Mouse (Mus musculus) neural tube, embryonic 13.5 days (tissue): ENCODE results near the gene 4933425L06Rik. TPM values are rescaled to one million over a fixed set of nuclear protein-coding genes. Genes with fewer than 3 reads are reported as not detected.

ENCODE experiments used
- ATAC-seq: fragments of 200-750 bp; cut with Nextera tagmentation; 2 replicates; pipeline ENCODE4 v1.8.0; 2017; ENCODE audit warnings: low read depth, mild to moderate bottlenecking, moderate TSS enrichment, moderate library complexity
- H3K27ac ChIP-seq: fragments of 300-500 bp; sonication (generic); replicated peaks from 2 replicates; pipeline ENCODE4 v1.5.1; 2015; ENCODE audit warnings: moderate library complexity, mild to moderate bottlenecking, inconsistent platforms
- H3K27me3 ChIP-seq: fragments of 300-500 bp; sonication (generic); 2 replicates; pipeline ENCODE4 v1.6.1; 2015; ENCODE audit warnings: mild to moderate bottlenecking, inconsistent platforms
- H3K36me3 ChIP-seq: fragments of 300-500 bp; sonication (generic); 2 replicates; pipeline ENCODE4 v1.6.1; 2015; ENCODE audit warnings: mild to moderate bottlenecking, inconsistent platforms
- H3K4me1 ChIP-seq: fragments of 300-500 bp; sonication (generic); replicated peaks from 2 replicates; pipeline ENCODE4 v1.6.1; 2015; ENCODE audit warnings: inconsistent platforms
- H3K4me2 ChIP-seq: fragments of 300-500 bp; sonication (generic); 2 replicates; pipeline ENCODE4 v1.6.1; 2015; ENCODE audit warnings: inconsistent platforms, mild to moderate bottlenecking, moderate library complexity
- H3K4me3 ChIP-seq: fragments of 300-500 bp; sonication (generic); 2 replicates; pipeline ENCODE4 v1.5.1; 2015; ENCODE audit warnings: mild to moderate bottlenecking, inconsistent platforms
- H3K9ac ChIP-seq: fragments of 300-500 bp; sonication (generic); 2 replicates; pipeline ENCODE4 v1.6.1; 2015; ENCODE audit warnings: moderate library complexity, mild to moderate bottlenecking, inconsistent platforms
- H3K9me3 ChIP-seq: fragments of 300-500 bp; sonication (generic); 2 replicates; pipeline ENCODE4 v1.6.1; 2016; ENCODE audit warnings: inconsistent platforms
- WGBS: fragments of 180-500 bp; shearing (Covaris S2); methylation state at CpG from one replicate; pipeline ENCODE4 v1.1.7; 2015; 5-methylcytosine and 5-hydroxymethylcytosine counted together
- polyA plus RNA-seq: library from polyadenylated mRNA; unstranded; fragments of >200 nt; fragmentation: Nextera tagmentation; extraction: Ambion mirVana; gene quantifications from 2 replicates; pipeline ENCODE4 v1.2.1, GENCODE M21; 2015

The 4933425L06Rik gene
- polyA plus RNA-seq: 0.18 TPM in 1 of 2 replicates, not detected in the other

- no peaks in the 10 kb centered on the region for H3K9me3 ChIP-seq
- H3K4me3 ChIP-seq: no peak within 1 kb of the TSS
- H3K4me1 ChIP-seq: no peaks in the 10 kb centered on the region
- no peak within 1 kb of the TSS for H3K9ac ChIP-seq
- no peak within 1 kb of the TSS for H3K4me2 ChIP-seq
- H3K27ac ChIP-seq: no peak within 1 kb of the TSS
- ATAC-seq: no peak
- no peaks in the 10 kb centered on the region for H3K27me3 ChIP-seq
- WGBS: 93% methylated on average over 10 of the region's 10 CpGs
- no peaks in the 10 kb centered on the region for H3K36me3 ChIP-seq
Measured at GRCm38 (mm10) chr13:105081862-105082261, at the start of gene 4933425L06Rik. TSS of gene 4933425L06Rik (plus strand) at chr13:105082122.

- no peaks in the 10 kb centered on the region for H3K4me1 ChIP-seq
- no peak overlapping the region for H3K9ac ChIP-seq
- 86% methylated on average over 12 of the region's 12 CpGs for WGBS
- H3K27ac ChIP-seq: no peak overlapping the region
- no peaks in the 10 kb centered on the region for H3K9me3 ChIP-seq
- ATAC-seq: no peak
- H3K36me3 ChIP-seq: no peaks in the 10 kb centered on the region
- H3K27me3 ChIP-seq: no peaks in the 10 kb centered on the region
- H3K4me2 ChIP-seq: no peak overlapping the region
- no peak overlapping the region for H3K4me3 ChIP-seq
Measured at GRCm38 (mm10) chr13:105037816-105038215, 44.1 kb upstream of the 4933425L06Rik start.

GRCm38 (mm10) chr13:105038334-105038733 is 43.6 kb upstream of the 4933425L06Rik start:
- Histone ChIP-seq H3K4me2 (no peak overlapping the region), H3K4me1 (no peaks in the 10 kb centered on the region)
- WGBS: 81% methylated on average over 5 of the region's 5 CpGs

GRCm38 (mm10) chr13:105043882-105044281 is 38.0 kb upstream of the 4933425L06Rik start:
- Histone ChIP-seq H3K27me3 (no peaks in the 10 kb centered on the region), H3K4me2 (no peak overlapping the region), H3K9me3 (no peaks in the 10 kb centered on the region), H3K36me3 (no peaks in the 10 kb centered on the region), H3K27ac (no peak overlapping the region), H3K4me3 (no peak overlapping the region), H3K9ac (no peak overlapping the region), H3K4me1 (0 out of 2 replicates have a peak, but pooled peaks cover 5% of the 10 kb centered on the region)
- 57% methylated on average over 3 of the region's 3 CpGs for WGBS
- ATAC-seq: no peak

More at GRCm38 (mm10) chr13:105038334-105038733, 43.6 kb upstream of the 4933425L06Rik start:
- no peak for ATAC-seq
- Histone ChIP-seq H3K27ac (no peak overlapping the region), H3K4me3 (no peak overlapping the region), H3K36me3 (no peaks in the 10 kb centered on the region), H3K9me3 (no peaks in the 10 kb centered on the region), H3K9ac (no peak overlapping the region), H3K27me3 (no peaks in the 10 kb centered on the region)

- Histone ChIP-seq H3K9ac (no peak overlapping the region), H3K36me3 (no peaks in the 10 kb centered on the region), H3K4me1 (peaks cover 10% of the 10 kb centered on the region), H3K4me2 (no peak overlapping the region), H3K27ac (no peak overlapping the region), H3K9me3 (no peaks in the 10 kb centered on the region), H3K4me3 (no peak overlapping the region), H3K27me3 (no peaks in the 10 kb centered on the region)
- no peak for ATAC-seq
- 68% methylated on average over 9 of the region's 9 CpGs for WGBS
Measured at GRCm38 (mm10) chr13:105047377-105047776, 34.5 kb upstream of the 4933425L06Rik start.

- H3K4me3 ChIP-seq: no peak overlapping the region
- H3K36me3 ChIP-seq: no peaks in the 10 kb centered on the region
- H3K4me2 ChIP-seq: no peak overlapping the region
- H3K9ac ChIP-seq: no peak overlapping the region
- ATAC-seq: no peak
- H3K27me3 ChIP-seq: peaks cover 7% of the 10 kb centered on the region; the same call in 1 of the 2 replicates
- H3K9me3 ChIP-seq: no peaks in the 10 kb centered on the region
- no peak overlapping the region for H3K27ac ChIP-seq
- peaks cover 22% of the 10 kb centered on the region for H3K4me1 ChIP-seq
- WGBS: 83% methylated on average over 8 of the region's 8 CpGs
Measured at GRCm38 (mm10) chr13:105048662-105049061, 33.3 kb upstream of the 4933425L06Rik start.

- Histone ChIP-seq H3K4me2 (peak overlapping the region; percentile 26; the same call in 1 of the 2 replicates), H3K9ac (no peak overlapping the region), H3K4me1 (peaks cover 30% of the 10 kb centered on the region), H3K9me3 (no peaks in the 10 kb centered on the region), H3K4me3 (no peak overlapping the region), H3K27ac (no peak overlapping the region), H3K27me3 (peaks cover 10% of the 10 kb centered on the region), H3K36me3 (no peaks in the 10 kb centered on the region)
- 54% methylated on average over 6 of the region's 6 CpGs for WGBS
- ATAC-seq: no peak
Measured at GRCm38 (mm10) chr13:105051432-105051831, 30.5 kb upstream of the 4933425L06Rik start.

- Histone ChIP-seq H3K27ac (peak overlapping the region; percentile 90), H3K4me1 (peaks cover 25% of the 10 kb centered on the region), H3K9me3 (no peaks in the 10 kb centered on the region), H3K27me3 (peaks cover 10% of the 10 kb centered on the region), H3K9ac (peak overlapping the region; percentile 87), H3K4me3 (peak overlapping the region; percentile 59), H3K36me3 (no peaks in the 10 kb centered on the region), H3K4me2 (peak overlapping the region; percentile 76)
- ATAC-seq: peak; percentile 25
- under 1% methylated on average over 12 of the region's 12 CpGs for WGBS
Measured at GRCm38 (mm10) chr13:105053618-105054017, 28.3 kb upstream of the 4933425L06Rik start.

GRCm38 (mm10) chr13:105054181-105054940 is 27.6 kb upstream of the 4933425L06Rik start, which contains the start of gene Rgs7bp:
TSS of gene Rgs7bp (minus strand) at chr13:105054930.
- Histone ChIP-seq H3K27me3 (peaks cover 10% of the 10 kb centered on the region), H3K4me2 (peak within 1 kb of the TSS; percentile 76), H3K4me1 (peaks cover 25% of the 10 kb centered on the region), H3K27ac (peak within 1 kb of the TSS; percentile 90), H3K9me3 (no peaks in the 10 kb centered on the region), H3K36me3 (no peaks in the 10 kb centered on the region), H3K9ac (peak within 1 kb of the TSS; percentile 87), H3K4me3 (peak within 1 kb of the TSS; percentile 59)
- under 1% methylated on average over 74 of the region's 75 CpGs for WGBS
- ATAC-seq: peak; percentile 92

GRCm38 (mm10) chr13:105054941-105055309 is 27.0 kb upstream of the 4933425L06Rik start:
- peak overlapping the region; percentile 76 for H3K4me2 ChIP-seq
- peak; percentile 33; the same call in 1 of the 2 replicates for ATAC-seq
- peak overlapping the region; percentile 59 for H3K4me3 ChIP-seq
- H3K36me3 ChIP-seq: no peaks in the 10 kb centered on the region
- peak overlapping the region; percentile 87 for H3K9ac ChIP-seq
- peak overlapping the region; percentile 90 for H3K27ac ChIP-seq
- H3K27me3 ChIP-seq: peaks cover 10% of the 10 kb centered on the region
- no peaks in the 10 kb centered on the region for H3K9me3 ChIP-seq
- WGBS: 0% methylated on average over 8 of the region's 8 CpGs
- peaks cover 25% of the 10 kb centered on the region for H3K4me1 ChIP-seq

GRCm38 (mm10) chr13:105055374-105055773 is 26.5 kb upstream of the 4933425L06Rik start:
- Histone ChIP-seq H3K4me3 (peak overlapping the region; percentile 59), H3K27me3 (peaks cover 10% of the 10 kb centered on the region), H3K36me3 (no peaks in the 10 kb centered on the region), H3K9ac (0 out of 2 replicates have a peak overlapping the region, but pooled peaks have one; percentile 87), H3K4me2 (peak overlapping the region; percentile 76), H3K9me3 (no peaks in the 10 kb centered on the region), H3K27ac (peak overlapping the region; percentile 90), H3K4me1 (peaks cover 25% of the 10 kb centered on the region)
- ATAC-seq: no peak; the same call in 1 of the 2 replicates
- WGBS: 14% methylated on average over 5 of the region's 5 CpGs

- Histone ChIP-seq H3K36me3 (no peaks in the 10 kb centered on the region), H3K4me2 (no peak overlapping the region), H3K4me1 (no peaks in the 10 kb centered on the region), H3K27me3 (no peaks in the 10 kb centered on the region), H3K27ac (no peak overlapping the region), H3K9ac (no peak overlapping the region), H3K9me3 (no peaks in the 10 kb centered on the region), H3K4me3 (no peak overlapping the region)
- no peak for ATAC-seq
Measured at GRCm38 (mm10) chr13:105066119-105066518, 15.8 kb upstream of the 4933425L06Rik start.
